In the genomic region with DNA sequence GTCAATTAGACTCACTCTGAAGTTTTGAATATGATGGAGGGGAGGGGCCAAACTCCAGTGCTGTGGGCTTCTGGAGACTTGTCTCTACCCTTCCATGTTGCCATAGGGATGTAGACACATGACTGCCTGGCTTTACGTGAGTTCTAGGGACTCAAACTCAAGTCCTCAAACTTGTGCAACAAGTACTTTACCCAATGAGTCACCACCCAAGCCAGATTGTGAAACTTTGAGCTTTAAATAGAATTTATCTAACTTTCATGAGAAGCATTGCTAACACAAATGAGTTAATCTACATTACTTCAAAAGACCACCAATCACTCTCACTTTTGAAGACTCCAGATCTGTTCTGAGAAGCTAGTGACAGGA, we compare ENCODE assay signal across 15 mouse cellular contexts. TPM values are rescaled to one million over a fixed set of nuclear protein-coding genes. Genes with fewer than 3 reads are reported as not detected.
DNase-seq lines count a peak whose midpoint lies in the region; ATAC-seq and TF ChIP-seq lines count a peak whose summit lies in the region.
"Had no signal": no experiment of that assay in that cellular context is flagged by ENCODE, and none has a peak within 500 bp of the region (broad histone marks: within the 10 kb centered on the region; RNA-seq: fewer than 3 reads in every experiment).

No protein-coding gene starts in this region.

- H3K36me3 ChIP-seq in liver, embryonic 16.5 days (ENCODE audit: control insufficient read depth, insufficient read depth), result peaks cover 5% of the 10 kb centered on the region; the same call in 1 of the 2 replicates
- H3K36me3 ChIP-seq in liver, embryonic 11.5 days (ENCODE audit: control insufficient read depth, insufficient read depth, low read length), result no peaks in the 10 kb centered on the region
- H3K36me3 ChIP-seq in heart, embryonic 16.5 days (ENCODE audit: control insufficient read depth, insufficient read depth), result peaks cover 3% of the 10 kb centered on the region; the same call in 1 of the 2 replicates
- peaks cover 3% of the 10 kb centered on the region for H3K36me3 ChIP-seq in myocyte (ENCODE audit: control insufficient read depth, insufficient read depth)

- no peaks in the 10 kb centered on the region for H3K9me3 ChIP-seq in liver, embryonic 16.5 days (replicated peaks; ENCODE audit: control insufficient read depth, low read length)
- no peaks in the 10 kb centered on the region for H3K9me3 ChIP-seq in liver, embryonic 11.5 days (ENCODE audit: control insufficient read depth, low read length)
- no peaks in the 10 kb centered on the region for H3K9me3 ChIP-seq in heart, embryonic 16.5 days (replicated peaks; ENCODE audit: control insufficient read depth, low read length)
- H3K9me3 ChIP-seq: limb, embryonic 13.5 days; midbrain, embryonic 12.5 days; neural tube, embryonic 12.5 days had no signal

- H3K4me3 ChIP-seq in liver, embryonic 16.5 days (ENCODE audit: low read depth, low read length), result no peak overlapping the region
- no peak overlapping the region for H3K4me3 ChIP-seq in liver, embryonic 11.5 days (ENCODE audit: low read depth, low read length)
- H3K4me3 ChIP-seq in heart, embryonic 16.5 days (ENCODE audit: low read length), result no peak overlapping the region
- H3K4me3 ChIP-seq in myocyte, result no peak overlapping the region
- H3K4me3 ChIP-seq: limb, embryonic 13.5 days; midbrain, embryonic 12.5 days; neural tube, embryonic 12.5 days had no signal

- no peak for DNase-seq in frontal cortex, postnatal 14 days (ENCODE audit: low spot score in 2 of 2)
- no peak for DNase-seq in liver, embryonic 11.5 days (ENCODE audit: low spot score)
- no peak for DNase-seq in layer of hippocampus, adult 11-12 months (ENCODE audit: low spot score)
- no peak for DNase-seq in kidney, postnatal 25 days
- DNase-seq: B cell, adult 2 months; thymus, postnatal 14 days had no signal

- no peaks in the 10 kb centered on the region for H3K27me3 ChIP-seq in liver, embryonic 16.5 days (ENCODE audit: control insufficient read depth, insufficient read depth, low read depth, low read length)
- no peaks in the 10 kb centered on the region for H3K27me3 ChIP-seq in liver, embryonic 11.5 days (replicated peaks; ENCODE audit: control insufficient read depth, insufficient read depth, low read length)
- H3K27me3 ChIP-seq in heart, embryonic 16.5 days (ENCODE audit: control insufficient read depth, insufficient read depth, low read length), result no peaks in the 10 kb centered on the region
- no peaks in the 10 kb centered on the region for H3K27me3 ChIP-seq in myocyte (ENCODE audit: control insufficient read depth, insufficient read depth, insufficient read length)
- H3K27me3 ChIP-seq: limb, embryonic 13.5 days; midbrain, embryonic 12.5 days; neural tube, embryonic 12.5 days had no signal

- TF ChIP-seq POLR2A in myocyte (IDR thresholded peaks at IDR 0.05; ENCODE audit: insufficient read length, low read depth), result no peak

- 46% methylated on average over 1 of the region's 1 CpGs for WGBS in liver, embryonic 16.5 days (ENCODE audit: insufficient replicate concordance)
- 79% methylated on average over 1 of the region's 1 CpGs for WGBS in liver, embryonic 11.5 days
- 42% methylated on average over 1 of the region's 1 CpGs for WGBS in heart, embryonic 16.5 days

- no peak overlapping the region for H3K4me2 ChIP-seq in liver, embryonic 16.5 days (ENCODE audit: low read depth, low read length)
- no peak overlapping the region for H3K4me2 ChIP-seq in liver, embryonic 11.5 days
- H3K4me2 ChIP-seq in heart, embryonic 16.5 days (ENCODE audit: low read depth, low read length), result no peak overlapping the region
- H3K4me2 ChIP-seq in myocyte (ENCODE audit: low read depth), result no peak overlapping the region
- H3K4me2 ChIP-seq: limb, embryonic 13.5 days; midbrain, embryonic 12.5 days; neural tube, embryonic 12.5 days had no signal

- no peak overlapping the region for H3K9ac ChIP-seq in liver, embryonic 16.5 days (ENCODE audit: low read depth, low read length)
- no peak overlapping the region for H3K9ac ChIP-seq in liver, embryonic 11.5 days (ENCODE audit: low read depth, low read length)
- no peak overlapping the region for H3K9ac ChIP-seq in heart, embryonic 16.5 days (ENCODE audit: low read length)
- H3K9ac ChIP-seq: limb, embryonic 13.5 days; midbrain, embryonic 12.5 days; neural tube, embryonic 12.5 days had no signal

- peak; percentile 27; the same call in 1 of the 2 replicates for ATAC-seq in frontal cortex, adult (ENCODE audit: low TSS enrichment)
- ATAC-seq in liver, embryonic 16.5 days (ENCODE audit: low read depth), result peak; percentile 70
- no peak for ATAC-seq in liver, embryonic 11.5 days (replicated peaks; ENCODE audit: low FRiP score)
- ATAC-seq in heart, embryonic 16.5 days (replicated peaks; ENCODE audit: extremely low read depth, insufficient read depth, low FRiP score), result no peak; the same call in 1 of the 2 replicates
- ATAC-seq: activated CD4-positive, CD25-positive, alpha-beta regulatory T cell, adult 4 months; inflammation-experienced regulatory T-cells, adult 6 months had no signal

- H3K4me1 ChIP-seq in liver, embryonic 16.5 days (ENCODE audit: control insufficient read depth, low read depth, low read length), result no peaks in the 10 kb centered on the region; the same call in 1 of the 2 replicates
- no peaks in the 10 kb centered on the region for H3K4me1 ChIP-seq in liver, embryonic 11.5 days (replicated peaks; ENCODE audit: control insufficient read depth, insufficient read depth, low read length)
- H3K4me1 ChIP-seq in heart, embryonic 16.5 days (ENCODE audit: control insufficient read depth, insufficient read depth, low read length), result peaks cover 6% of the 10 kb centered on the region; the same call in 1 of the 2 replicates
- H3K4me1 ChIP-seq: limb, embryonic 13.5 days; midbrain, embryonic 12.5 days; neural tube, embryonic 12.5 days had no signal

- no peak overlapping the region for H3K27ac ChIP-seq in liver, embryonic 16.5 days (ENCODE audit: low read length)
- no peak overlapping the region for H3K27ac ChIP-seq in liver, embryonic 11.5 days (ENCODE audit: low read depth, low read length)
- peak overlapping the region; percentile 38; the same call in 1 of the 2 replicates for H3K27ac ChIP-seq in heart, embryonic 16.5 days (ENCODE audit: low read length)
- H3K27ac ChIP-seq: limb, embryonic 13.5 days; midbrain, embryonic 12.5 days; neural tube, embryonic 12.5 days had no signal

- H3ac ChIP-seq in myocyte (ENCODE audit: control insufficient read depth, insufficient read length), result no peak overlapping the region

- H3K79me2 ChIP-seq in myocyte (ENCODE audit: control insufficient read depth, insufficient read depth), result peaks cover 5% of the 10 kb centered on the region

TF ChIP-seq in myocyte, 11 proteins besides CTCF, POLR2A, EP300 and RAD21:
- TF ChIP-seq CEBPB (IDR thresholded peaks at IDR 0.05; ENCODE audit: insufficient read depth, poor library complexity, severe bottlenecking), result peak; percentile 88
- no peak for TF ChIP-seq SRF (IDR thresholded peaks at IDR 0.05; ENCODE audit: control insufficient read depth, insufficient read length, low read depth)
TF ChIP-seq in myocyte: peak in this region for 1.

RNA-seq across cellular contexts. Expression of gene Atg13, which starts 14.2 kb away (rescaled TPM):
- polyA plus RNA-seq in liver, embryonic 16.5 days (2015; fragmentation: Nextera tagmentation; extraction: Ambion mirVana), result 14.6 and 16.3 TPM in 2 replicates
- polyA plus RNA-seq in liver, embryonic 11.5 days (2014; fragmentation: Nextera tagmentation; extraction: Ambion mirVana), result 23.0 and 23.3 TPM in 2 replicates
- polyA plus RNA-seq in heart, embryonic 16.5 days (2015; fragmentation: Nextera tagmentation; extraction: Ambion mirVana), result 25.2 and 26.0 TPM in 2 replicates
- 29.7 TPM for polyA plus RNA-seq in myocyte (2012; fragmentation: generic; extraction: Trizol)

RNA-seq across cellular contexts. Expression of gene Harbi1, which starts 14.4 kb away (rescaled TPM):
- 7.9 and 9.1 TPM in 2 replicates for polyA plus RNA-seq in liver, embryonic 16.5 days (2015; fragmentation: Nextera tagmentation; extraction: Ambion mirVana)
- polyA plus RNA-seq in liver, embryonic 11.5 days (2014; fragmentation: Nextera tagmentation; extraction: Ambion mirVana), result 16.3 TPM in 2 replicates
- 12.2 and 12.5 TPM in 2 replicates for polyA plus RNA-seq in heart, embryonic 16.5 days (2015; fragmentation: Nextera tagmentation; extraction: Ambion mirVana)
- 5.1 TPM for polyA plus RNA-seq in myocyte (2012; fragmentation: generic; extraction: Trizol)

RNA-seq across cellular contexts. Expression of gene Ambra1, which starts 33.7 kb away (rescaled TPM):
- 5.5 and 6.1 TPM in 2 replicates for polyA plus RNA-seq in liver, embryonic 16.5 days (2015; fragmentation: Nextera tagmentation; extraction: Ambion mirVana)
- polyA plus RNA-seq in liver, embryonic 11.5 days (2014; fragmentation: Nextera tagmentation; extraction: Ambion mirVana), result 13.0 and 14.0 TPM in 2 replicates
- polyA plus RNA-seq in heart, embryonic 16.5 days (2015; fragmentation: Nextera tagmentation; extraction: Ambion mirVana), result 11.3 and 11.4 TPM in 2 replicates
- polyA plus RNA-seq in myocyte (2012; fragmentation: generic; extraction: Trizol), result 19.3 TPM

RNA-seq across cellular contexts. Expression of gene Arhgap1, which starts 46.5 kb away (rescaled TPM):
- 42.1 and 42.5 TPM in 2 replicates for polyA plus RNA-seq in liver, embryonic 16.5 days (2015; fragmentation: Nextera tagmentation; extraction: Ambion mirVana)
- 99.2 and 100 TPM in 2 replicates for polyA plus RNA-seq in liver, embryonic 11.5 days (2014; fragmentation: Nextera tagmentation; extraction: Ambion mirVana)
- 120 and 122 TPM in 2 replicates for polyA plus RNA-seq in heart, embryonic 16.5 days (2015; fragmentation: Nextera tagmentation; extraction: Ambion mirVana)
- 52.7 TPM for polyA plus RNA-seq in myocyte (2012; fragmentation: generic; extraction: Trizol)

RNA-seq across cellular contexts. Expression of gene Zfp408, which starts 46.6 kb away (rescaled TPM):
- polyA plus RNA-seq in liver, embryonic 16.5 days (2015; fragmentation: Nextera tagmentation; extraction: Ambion mirVana), result 2.5 and 3.3 TPM in 2 replicates
- polyA plus RNA-seq in liver, embryonic 11.5 days (2014; fragmentation: Nextera tagmentation; extraction: Ambion mirVana), result 5.1 and 5.4 TPM in 2 replicates
- polyA plus RNA-seq in heart, embryonic 16.5 days (2015; fragmentation: Nextera tagmentation; extraction: Ambion mirVana), result 7.2 and 7.9 TPM in 2 replicates
- 11.8 TPM for polyA plus RNA-seq in myocyte (2012; fragmentation: generic; extraction: Trizol)

Comparison
In these comparisons a context has a peak if more than half of its experiments do, and no peak if none do; other contexts are left out.
1. ATAC-seq: peak in frontal cortex, adult (single experiment) and liver, embryonic 16.5 days (single experiment); none in liver, embryonic 11.5 days (single experiment) and heart, embryonic 16.5 days (single experiment).